Mouse (Mus musculus): ENCODE measurements around the gene Psmc3.
"Not testable (repeated sequence)": the region's sequence is repeated elsewhere in the genome, so short reads cannot be mapped to it uniquely, and the experiment has no call there.

DNA sequence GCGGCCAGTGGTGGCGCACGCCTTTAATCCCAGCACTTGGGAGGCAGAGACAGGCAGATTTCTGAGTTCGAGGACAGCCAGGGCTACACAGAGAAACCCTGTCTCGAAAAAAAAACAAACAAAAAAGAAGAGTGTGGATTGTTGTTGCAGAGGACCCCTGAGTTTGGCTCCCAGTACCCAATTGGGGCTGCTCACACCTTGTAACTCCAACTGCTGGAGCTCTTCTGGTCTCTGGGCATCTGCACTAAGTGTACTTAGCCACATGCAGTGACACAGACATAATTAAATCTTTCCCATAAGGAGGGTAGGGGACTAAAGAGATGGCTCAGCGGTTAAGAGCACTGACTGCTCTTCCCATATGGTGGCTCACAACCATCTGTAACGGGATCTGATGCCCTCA, 31.5 kb upstream of the Psmc3 start:
- TF ChIP-seq TCF12 (IDR thresholded peaks at IDR 0.05; ENCODE audit: low read depth, low read length); MAZ (IDR thresholded peaks at IDR 0.05; ENCODE audit: low read depth, low read length); MAX (IDR thresholded peaks at IDR 0.05; ENCODE audit: low read length); POLR2A (IDR thresholded peaks at IDR 0.05; ENCODE audit: low read depth, low read length); IRF4 (IDR thresholded peaks at IDR 0.05; ENCODE audit: low read depth, low read length); POLR2AphosphoS2 (IDR thresholded peaks at IDR 0.05; ENCODE audit: low read depth, low read length); EP300 (IDR thresholded peaks at IDR 0.05; ENCODE audit: low read length); USF1 (IDR thresholded peaks at IDR 0.05; ENCODE audit: low read depth, low read length); CTCF (conservative IDR thresholded peaks at IDR 0.05 in 1 of 2, IDR thresholded peaks at IDR 0.05 in 1 of 2; ENCODE audit: low read depth in 2 of 2, low read length in 2 of 2); MAFK (IDR thresholded peaks at IDR 0.05; ENCODE audit: insufficient replicate concordance, low read length); RAD21 (IDR thresholded peaks at IDR 0.05; ENCODE audit: low read depth, low read length); ZC3H11A (IDR thresholded peaks at IDR 0.05; ENCODE audit: low read depth, low read length); E2F4 (IDR thresholded peaks at IDR 0.05; ENCODE audit: insufficient replicate concordance, low read depth, low read length); CHD2 (IDR thresholded peaks at IDR 0.05; ENCODE audit: low read length): not testable (repeated sequence)

Data from CH12.LX (cell line).